ENCODE assay signal across 16 mouse cellular contexts in the genomic region with DNA sequence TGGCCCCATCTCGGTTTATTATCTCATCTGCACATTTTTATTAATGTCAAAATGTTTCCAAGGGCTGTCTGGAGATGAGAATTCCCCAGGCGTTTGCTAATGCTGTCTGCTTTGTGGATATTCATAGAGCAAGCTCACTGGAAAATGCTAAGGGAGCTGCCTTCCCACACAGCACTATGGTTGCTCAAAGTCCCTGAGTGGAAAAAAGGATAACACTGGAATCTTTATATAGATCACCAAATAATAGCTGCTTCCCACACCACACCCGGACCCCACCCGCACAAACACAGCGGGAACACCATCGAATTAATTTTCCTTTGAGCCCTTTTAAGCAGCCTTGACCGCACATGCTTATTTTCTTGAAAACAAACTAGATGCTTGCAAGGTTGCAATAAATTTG.
DNase-seq lines count a peak whose midpoint lies in the region.
"Had no signal": no experiment of that assay in that cellular context is flagged by ENCODE, and none has a peak within 500 bp of the region (broad histone marks: within the 10 kb centered on the region; RNA-seq: fewer than 3 reads in every experiment).

No protein-coding gene starts in this region.

- DNase-seq in left cerebral cortex, postnatal 25 days (ENCODE audit: low spot score in 2 of 2) = peak; percentile 23 to 72
- no peak for DNase-seq in left cerebral cortex, postnatal 10 days (ENCODE audit: extremely low spot score in 1 of 2, low spot score in 2 of 2)
- peak; percentile 8 for DNase-seq in retina, embryonic 14.5 days (ENCODE audit: low spot score)
- DNase-seq in retina, postnatal 1 day = no peak
- DNase-seq in frontal cortex, postnatal 36 days (ENCODE audit: low spot score in 2 of 2) = peak; percentile 12 to 49
- DNase-seq in cerebellum, postnatal 25 days = no peak
- DNase-seq: adrenal gland, postnatal 25 days; B cell, adult 2 months; cerebellum, adult 18-20 months; cerebellum, postnatal 10 days; gastrocnemius, postnatal 14 days; heart, postnatal 36 days; kidney, adult 8-10 months; kidney, postnatal 4 days; liver, postnatal 0 days; thymus, postnatal 4 days had no signal

- intact Hi-C loops in left cerebral cortex, postnatal 25 days (cut with DNase I) = no loop called here
- intact Hi-C loops in left cerebral cortex, postnatal 10 days (cut with DNase I) = no loop called here

Comparison
In these comparisons a context has a peak if more than half of its experiments do, and no peak if none do; other contexts are left out.
1. DNase-seq: peak in left cerebral cortex, postnatal 25 days (2 of 2), retina, embryonic 14.5 days (single experiment) and frontal cortex, postnatal 36 days (2 of 2); none in left cerebral cortex, postnatal 10 days (0 of 2), retina, postnatal 1 day (single experiment) and cerebellum, postnatal 25 days (0 of 2).